Mouse (Mus musculus): ENCODE measurements around the gene Stk31. TPM values are rescaled to one million over a fixed set of nuclear protein-coding genes. Genes with fewer than 3 reads are reported as not detected.
"Not testable (repeated sequence)": the region's sequence is repeated elsewhere in the genome, so short reads cannot be mapped to it uniquely, and the experiment has no call there.

Stk31 gene
- polyA plus RNA-seq, 1 experiment from 2014 or later: not detected

GRCm38 (mm10) chr6:49410830-49411229 lies 15.4 kb downstream of the Stk31 start:
- Histone ChIP-seq H3K4me2 (ENCODE audit: low read depth, low read length) (no peak overlapping the region), H3K36me3 (replicated peaks; ENCODE audit: insufficient read depth, low read length) (no peaks in the 10 kb centered on the region), H3K9me3 (ENCODE audit: low read length) (no peaks in the 10 kb centered on the region), H3K27me3 (ENCODE audit: insufficient read depth, low read length) (no peaks in the 10 kb centered on the region), H3K4me1 (ENCODE audit: insufficient read depth) (no peaks in the 10 kb centered on the region), H3K27ac (ENCODE audit: low read depth) (no peak overlapping the region), H3K4me3 (ENCODE audit: low read depth, low read length) (no peak overlapping the region), H3K9ac (replicated peaks) (no peak overlapping the region)
- WGBS (ENCODE audit: insufficient replicate concordance): 61% methylated on average over 3 of the region's 3 CpGs
- TF ChIP-seq EP300 (IDR thresholded peaks at IDR 0.05; ENCODE audit: low read depth) (no peak), CTCF (IDR thresholded peaks at IDR 0.05; ENCODE audit: low read depth) (no peak)
- ATAC-seq (no peak), DNase-seq (no peak)

DNA sequence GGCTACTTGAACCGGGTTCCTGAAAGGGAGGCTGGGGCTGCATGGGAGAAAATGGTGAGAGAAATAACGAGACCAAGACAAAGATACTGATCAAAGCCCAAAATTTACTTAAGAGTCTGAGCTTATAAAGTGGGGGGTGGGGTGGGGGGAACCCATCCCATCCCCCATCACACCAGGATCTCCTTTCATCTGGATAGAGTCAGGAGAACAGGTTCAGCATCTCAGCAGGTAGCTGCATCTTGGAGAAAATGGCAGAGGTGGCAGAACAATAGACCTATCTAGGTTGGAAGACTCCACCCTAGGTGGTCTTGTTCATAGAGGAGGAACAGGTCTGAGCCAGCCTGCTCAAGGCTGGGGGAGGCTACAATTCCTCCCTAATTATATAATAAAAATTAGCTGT lies 17.6 kb downstream of the Stk31 start:
- 43% methylated on average over 2 of the region's 2 CpGs for WGBS (ENCODE audit: insufficient replicate concordance)
- not testable (repeated sequence) for H3K9ac ChIP-seq (replicated peaks); H3K27ac ChIP-seq (ENCODE audit: low read depth); H3K4me1 ChIP-seq (ENCODE audit: insufficient read depth); ATAC-seq; H3K4me2 ChIP-seq (ENCODE audit: low read depth, low read length); DNase-seq; H3K27me3 ChIP-seq (ENCODE audit: insufficient read depth, low read length); H3K4me3 ChIP-seq (ENCODE audit: low read depth, low read length); H3K36me3 ChIP-seq (replicated peaks; ENCODE audit: insufficient read depth, low read length); H3K9me3 ChIP-seq (ENCODE audit: low read length)

- no peak for ATAC-seq
These were observed 20.6 kb downstream of the Stk31 start for GRCm38 (mm10) chr6:49415971-49416370.

GRCm38 (mm10) chr6:49437306-49437705 lies 41.9 kb downstream of the Stk31 start:
- TF ChIP-seq EP300 (IDR thresholded peaks at IDR 0.05; ENCODE audit: low read depth) (no peak), CTCF (IDR thresholded peaks at IDR 0.05; ENCODE audit: low read depth) (no peak)
- no peak for ATAC-seq
- WGBS (ENCODE audit: insufficient replicate concordance): 69% methylated on average over 1 of the region's 1 CpGs

More at GRCm38 (mm10) chr6:49415971-49416370, 20.6 kb downstream of the Stk31 start:
- Histone ChIP-seq H3K36me3 (replicated peaks; ENCODE audit: insufficient read depth, low read length) (no peaks in the 10 kb centered on the region), H3K9ac (replicated peaks) (no peak overlapping the region), H3K4me3 (ENCODE audit: low read depth, low read length) (no peak overlapping the region), H3K4me2 (ENCODE audit: low read depth, low read length) (no peak overlapping the region), H3K4me1 (ENCODE audit: insufficient read depth) (no peaks in the 10 kb centered on the region), H3K27ac (ENCODE audit: low read depth) (no peak overlapping the region), H3K9me3 (ENCODE audit: low read length) (no peaks in the 10 kb centered on the region), H3K27me3 (ENCODE audit: insufficient read depth, low read length) (no peaks in the 10 kb centered on the region)
- DNase-seq: no peak
- 63% methylated on average over 1 of the region's 1 CpGs for WGBS (ENCODE audit: insufficient replicate concordance)
- no peak for TF ChIP-seq EP300 (IDR thresholded peaks at IDR 0.05; ENCODE audit: low read depth)
- TF ChIP-seq CTCF (IDR thresholded peaks at IDR 0.05; ENCODE audit: low read depth): no peak

DNA sequence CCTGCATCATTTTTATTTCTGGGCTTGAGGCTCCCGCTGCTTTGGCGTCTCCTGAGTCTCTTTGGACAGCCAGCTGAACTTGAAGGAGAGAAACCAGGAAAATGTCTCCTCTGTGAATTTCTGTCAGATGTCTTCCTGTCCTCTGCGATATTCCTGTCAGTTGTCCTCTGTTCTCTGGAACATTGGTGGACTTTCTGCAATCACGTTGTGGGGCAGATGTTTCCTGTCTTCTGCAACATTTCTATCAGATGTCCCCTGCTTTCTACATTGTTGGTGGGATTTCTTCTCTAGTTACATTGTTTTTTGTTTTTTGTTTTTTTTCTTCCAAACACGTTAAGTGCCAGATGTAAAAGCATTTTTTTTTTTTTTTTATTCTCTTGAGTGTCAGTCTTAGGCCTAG lies 62.7 kb downstream of the Stk31 start:
- no peak for TF ChIP-seq EP300 (IDR thresholded peaks at IDR 0.05; ENCODE audit: low read depth)
- no peak for TF ChIP-seq CTCF (IDR thresholded peaks at IDR 0.05; ENCODE audit: low read depth)
- Histone ChIP-seq H3K9me3 (ENCODE audit: low read length) (no peaks in the 10 kb centered on the region), H3K27ac (ENCODE audit: low read depth) (no peak overlapping the region), H3K4me2 (ENCODE audit: low read depth, low read length) (no peak overlapping the region), H3K36me3 (replicated peaks; ENCODE audit: insufficient read depth, low read length) (no peaks in the 10 kb centered on the region), H3K4me1 (ENCODE audit: insufficient read depth) (no peaks in the 10 kb centered on the region), H3K27me3 (ENCODE audit: insufficient read depth, low read length) (no peaks in the 10 kb centered on the region), H3K9ac (replicated peaks) (no peak overlapping the region), H3K4me3 (ENCODE audit: low read depth, low read length) (no peak overlapping the region)
- WGBS (ENCODE audit: insufficient replicate concordance): 58% methylated on average over 5 of the region's 5 CpGs
- ATAC-seq (no peak), DNase-seq (no peak)

More at GRCm38 (mm10) chr6:49437306-49437705, 41.9 kb downstream of the Stk31 start:
- Histone ChIP-seq H3K9me3 (ENCODE audit: low read length) (no peaks in the 10 kb centered on the region), H3K4me2 (ENCODE audit: low read depth, low read length) (no peak overlapping the region), H3K27ac (ENCODE audit: low read depth) (no peak overlapping the region), H3K9ac (replicated peaks) (no peak overlapping the region), H3K27me3 (ENCODE audit: insufficient read depth, low read length) (no peaks in the 10 kb centered on the region), H3K4me3 (ENCODE audit: low read depth, low read length) (no peak overlapping the region), H3K4me1 (ENCODE audit: insufficient read depth) (no peaks in the 10 kb centered on the region), H3K36me3 (replicated peaks; ENCODE audit: insufficient read depth, low read length) (no peaks in the 10 kb centered on the region)
- DNase-seq: no peak

GRCm38 (mm10) chr6:49483205-49483604 lies 87.8 kb downstream of the Stk31 start:
- TF ChIP-seq EP300 (IDR thresholded peaks at IDR 0.05; ENCODE audit: low read depth) (no peak), CTCF (IDR thresholded peaks at IDR 0.05; ENCODE audit: low read depth) (no peak)
- no peak for ATAC-seq

GRCm38 (mm10) chr6:49491526-49491925 lies 96.1 kb downstream of the Stk31 start:
- no peak for TF ChIP-seq EP300 (IDR thresholded peaks at IDR 0.05; ENCODE audit: low read depth)
- TF ChIP-seq CTCF (IDR thresholded peaks at IDR 0.05; ENCODE audit: low read depth): no peak
- no peak overlapping the region for H3K9ac ChIP-seq (replicated peaks)
- WGBS (ENCODE audit: insufficient replicate concordance): 85% methylated on average over 7 of the region's 10 CpGs
- H3K36me3 ChIP-seq (replicated peaks; ENCODE audit: insufficient read depth, low read length): no peaks in the 10 kb centered on the region
- H3K27me3 ChIP-seq (ENCODE audit: insufficient read depth, low read length): no peaks in the 10 kb centered on the region
- no peak overlapping the region for H3K27ac ChIP-seq (ENCODE audit: low read depth)
- no peaks in the 10 kb centered on the region for H3K9me3 ChIP-seq (ENCODE audit: low read length)
- DNase-seq (no peak), ATAC-seq (no peak)
- no peak overlapping the region for H3K4me3 ChIP-seq (ENCODE audit: low read depth, low read length)
- H3K4me1 ChIP-seq (ENCODE audit: insufficient read depth): no peaks in the 10 kb centered on the region
- no peak overlapping the region for H3K4me2 ChIP-seq (ENCODE audit: low read depth, low read length)

More at GRCm38 (mm10) chr6:49483205-49483604, 87.8 kb downstream of the Stk31 start:
- Histone ChIP-seq H3K4me1 (ENCODE audit: insufficient read depth) (no peaks in the 10 kb centered on the region), H3K9me3 (ENCODE audit: low read length) (no peaks in the 10 kb centered on the region), H3K27ac (ENCODE audit: low read depth) (no peak overlapping the region), H3K4me3 (ENCODE audit: low read depth, low read length) (no peak overlapping the region), H3K27me3 (ENCODE audit: insufficient read depth, low read length) (no peaks in the 10 kb centered on the region), H3K9ac (replicated peaks) (no peak overlapping the region), H3K4me2 (ENCODE audit: low read depth, low read length) (no peak overlapping the region), H3K36me3 (replicated peaks; ENCODE audit: insufficient read depth, low read length) (no peaks in the 10 kb centered on the region)
- WGBS (ENCODE audit: insufficient replicate concordance): 81% methylated on average over 2 of the region's 2 CpGs
- no peak for DNase-seq

All from liver, postnatal 0 days (tissue).